ENCODE assay signal across 8 mouse cellular contexts in the genomic region with DNA sequence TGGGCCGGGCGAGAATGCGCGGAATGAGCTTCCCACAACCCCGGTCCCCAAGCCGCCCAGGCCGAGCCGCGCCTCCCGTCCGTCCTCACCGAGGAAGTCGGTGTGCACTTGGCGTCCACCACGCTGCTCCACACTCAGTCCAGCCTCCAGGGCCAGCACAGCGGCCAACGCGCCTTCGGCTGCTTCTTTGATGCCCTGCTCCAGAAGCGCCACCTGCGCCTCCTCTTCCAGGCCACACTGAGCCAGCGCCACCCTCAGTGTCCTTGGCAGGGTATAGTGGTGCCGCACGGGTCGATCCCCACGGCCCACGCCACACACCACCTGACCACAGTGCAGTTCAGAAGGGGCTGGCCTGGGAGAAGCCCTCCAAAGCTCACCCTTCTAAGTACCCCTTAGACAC. TPM values are rescaled to one million over a fixed set of nuclear protein-coding genes. Genes with fewer than 3 reads are reported as not detected.
DNase-seq lines count a peak whose midpoint lies in the region; ATAC-seq lines count a peak whose summit lies in the region.

No protein-coding gene starts in this region.

- WGBS in intestine, embryonic 16.5 days, result 2% methylated on average over 27 of the region's 27 CpGs
- 5% methylated on average over 27 of the region's 27 CpGs for whole genome bisulfite sequencing in neural tube, embryonic 14.5 days

- H3K4me3 ChIP-seq in megakaryocyte, embryonic 14.5 days (replicated peaks), result peak overlapping the region; percentile 96
- peak overlapping the region; percentile 54 for H3K4me3 ChIP-seq in intestine, embryonic 16.5 days (ENCODE audit: low read length)
- H3K4me3 ChIP-seq in neural tube, embryonic 14.5 days (ENCODE audit: low read depth, low read length), result peak overlapping the region; percentile 39

- H3K9ac ChIP-seq in intestine, embryonic 16.5 days (ENCODE audit: low read depth, low read length), result peak overlapping the region; percentile 82
- peak overlapping the region; percentile 76 for H3K9ac ChIP-seq in neural tube, embryonic 14.5 days (replicated peaks; ENCODE audit: low read depth, low read length)

- ATAC-seq in cerebellum, adult (ENCODE audit: insufficient number of reproducible peaks, low FRiP score, low TSS enrichment), result peak; percentile 34; the same call in 1 of the 2 replicates
- no peak; the same call in 1 of the 2 replicates for ATAC-seq in megakaryocyte, adult 5-6 weeks (ENCODE audit: poor library complexity, severe bottlenecking)
- peak; percentile 68 for ATAC-seq in intestine, embryonic 16.5 days
- ATAC-seq in neural tube, embryonic 14.5 days (ENCODE audit: low read depth), result peak; percentile 48

- no peak for DNase-seq in cerebellum, adult 11 months
- DNase-seq in embryo, embryonic 10.5 days (ENCODE audit: low spot score), result no peak
- no peak for DNase-seq in yolk sac, embryonic 10.5 days (ENCODE audit: low spot score)

- H3K4me2 ChIP-seq in intestine, embryonic 16.5 days (ENCODE audit: low read depth, low read length), result peak overlapping the region; percentile 65
- H3K4me2 ChIP-seq in neural tube, embryonic 14.5 days (ENCODE audit: low read depth, low read length), result peak overlapping the region; percentile 82

- no peaks in the 10 kb centered on the region for H3K36me3 ChIP-seq in megakaryocyte, embryonic 14.5 days (replicated peaks; ENCODE audit: low read length)
- H3K36me3 ChIP-seq in intestine, embryonic 16.5 days (ENCODE audit: control insufficient read depth, insufficient read depth, low read length), result no peaks in the 10 kb centered on the region
- no peaks in the 10 kb centered on the region for H3K36me3 ChIP-seq in neural tube, embryonic 14.5 days (ENCODE audit: control insufficient read depth, insufficient read depth, low read length)

- H3K9me3 ChIP-seq in megakaryocyte, embryonic 14.5 days, result no peaks in the 10 kb centered on the region
- no peaks in the 10 kb centered on the region for H3K9me3 ChIP-seq in intestine, embryonic 16.5 days (ENCODE audit: control insufficient read depth, low read length)
- no peaks in the 10 kb centered on the region for H3K9me3 ChIP-seq in neural tube, embryonic 14.5 days (ENCODE audit: control insufficient read depth, low read length)

- H3K27me3 ChIP-seq in megakaryocyte, embryonic 14.5 days (replicated peaks), result no peaks in the 10 kb centered on the region
- no peaks in the 10 kb centered on the region for H3K27me3 ChIP-seq in intestine, embryonic 16.5 days (replicated peaks; ENCODE audit: control insufficient read depth, insufficient read depth, low read length)
- no peaks in the 10 kb centered on the region for H3K27me3 ChIP-seq in neural tube, embryonic 14.5 days (ENCODE audit: control insufficient read depth, insufficient read depth, low read length)

- peaks cover 80% of the 10 kb centered on the region for H3K4me1 ChIP-seq in megakaryocyte, embryonic 14.5 days
- H3K4me1 ChIP-seq in intestine, embryonic 16.5 days (ENCODE audit: control insufficient read depth, insufficient read depth, low read length), result peaks cover 9% of the 10 kb centered on the region
- peaks cover 6% of the 10 kb centered on the region; the same call in 1 of the 2 replicates for H3K4me1 ChIP-seq in neural tube, embryonic 14.5 days (ENCODE audit: control insufficient read depth, insufficient read depth, low read length)

- H3K27ac ChIP-seq in intestine, embryonic 16.5 days (ENCODE audit: low read length), result peak overlapping the region; percentile 83
- H3K27ac ChIP-seq in neural tube, embryonic 14.5 days (ENCODE audit: low read depth, low read length), result peak overlapping the region; percentile 93

RNA-seq across cellular contexts. Expression of gene Carns1, which starts 5.5 kb away (rescaled TPM):
- 1.3 and 5.6 TPM in 2 replicates for polyA plus RNA-seq in megakaryocyte, embryonic 14.5 days (2012; ENCODE audit: insufficient read depth, low replicate concordance)
- 3.9 and 4.7 TPM in 2 replicates for total RNA-seq in megakaryocyte, adult 5-6 weeks (2015)
- 1.3 and 2.0 TPM in 2 replicates for total RNA-seq in megakaryocyte, adult 5-6 weeks (2017)
- polyA plus RNA-seq in intestine, embryonic 16.5 days (2015; fragmentation: Nextera tagmentation; extraction: Ambion mirVana), result 1.3 and 1.4 TPM in 2 replicates
- 3.0 and 6.1 TPM in 2 replicates for polyA plus RNA-seq in neural tube, embryonic 14.5 days (2014; fragmentation: Nextera tagmentation; extraction: Ambion mirVana)

RNA-seq across cellular contexts. Expression of gene Rps6kb2, which starts 6.7 kb away (rescaled TPM):
- polyA plus RNA-seq in megakaryocyte, embryonic 14.5 days (2012; ENCODE audit: insufficient read depth, low replicate concordance), result 108 and 492 TPM in 2 replicates
- total RNA-seq in megakaryocyte, adult 5-6 weeks (2015), result 21.0 and 26.7 TPM in 2 replicates
- 21.0 and 25.0 TPM in 2 replicates for total RNA-seq in megakaryocyte, adult 5-6 weeks (2017)
- 43.9 and 49.7 TPM in 2 replicates for polyA plus RNA-seq in intestine, embryonic 16.5 days (2015; fragmentation: Nextera tagmentation; extraction: Ambion mirVana)
- 40.9 and 45.1 TPM in 2 replicates for polyA plus RNA-seq in neural tube, embryonic 14.5 days (2014; fragmentation: Nextera tagmentation; extraction: Ambion mirVana)

RNA-seq across cellular contexts. Expression of gene Ptprcap, which starts 16.4 kb away (rescaled TPM):
- 777 and 793 TPM in 2 replicates for polyA plus RNA-seq in megakaryocyte, embryonic 14.5 days (2012; ENCODE audit: insufficient read depth, low replicate concordance)
- 30.5 and 42.1 TPM in 2 replicates for total RNA-seq in megakaryocyte, adult 5-6 weeks (2015)
- total RNA-seq in megakaryocyte, adult 5-6 weeks (2017), result 43.9 and 44.8 TPM in 2 replicates
- polyA plus RNA-seq in intestine, embryonic 16.5 days (2015; fragmentation: Nextera tagmentation; extraction: Ambion mirVana), result 5.8 and 6.7 TPM in 2 replicates
- 0.51 and 1.0 TPM in 2 replicates for polyA plus RNA-seq in neural tube, embryonic 14.5 days (2014; fragmentation: Nextera tagmentation; extraction: Ambion mirVana)

RNA-seq across cellular contexts. Expression of gene Tbc1d10c, which starts 21.3 kb away (rescaled TPM):
- 24.1 and 31.5 TPM in 2 replicates for polyA plus RNA-seq in megakaryocyte, embryonic 14.5 days (2012; ENCODE audit: insufficient read depth, low replicate concordance)
- 52.8 and 59.9 TPM in 2 replicates for total RNA-seq in megakaryocyte, adult 5-6 weeks (2015)
- total RNA-seq in megakaryocyte, adult 5-6 weeks (2017), result 21.5 and 33.5 TPM in 2 replicates
- 3.6 and 4.0 TPM in 2 replicates for polyA plus RNA-seq in intestine, embryonic 16.5 days (2015; fragmentation: Nextera tagmentation; extraction: Ambion mirVana)
- polyA plus RNA-seq in neural tube, embryonic 14.5 days (2014; fragmentation: Nextera tagmentation; extraction: Ambion mirVana), result 0.79 and 1.1 TPM in 2 replicates

RNA-seq across cellular contexts. Expression of gene Coro1b, which starts 21.4 kb away (rescaled TPM):
- polyA plus RNA-seq in megakaryocyte, embryonic 14.5 days (2012; ENCODE audit: insufficient read depth, low replicate concordance), result 110 and 364 TPM in 2 replicates
- 279 and 345 TPM in 2 replicates for total RNA-seq in megakaryocyte, adult 5-6 weeks (2015)
- total RNA-seq in megakaryocyte, adult 5-6 weeks (2017), result 142 and 161 TPM in 2 replicates
- polyA plus RNA-seq in intestine, embryonic 16.5 days (2015; fragmentation: Nextera tagmentation; extraction: Ambion mirVana), result 264 and 288 TPM in 2 replicates
- polyA plus RNA-seq in neural tube, embryonic 14.5 days (2014; fragmentation: Nextera tagmentation; extraction: Ambion mirVana), result 86.9 and 105 TPM in 2 replicates

Comparison
In these comparisons a context has a peak if more than half of its experiments do, and no peak if none do; other contexts are left out.
1. H3K4me3 ChIP-seq: peak in every context shown above with its lines; median percentile 96 in megakaryocyte, embryonic 14.5 days; 54 in intestine, embryonic 16.5 days; 39 in neural tube, embryonic 14.5 days.
2. RNA of gene Ptprcap, which starts 16.4 kb away (polyA plus RNA-seq): 777 to 793 TPM in megakaryocyte, embryonic 14.5 days; 5.8 to 6.7 TPM in intestine, embryonic 16.5 days and 0.51 to 1.0 TPM in neural tube, embryonic 14.5 days; every median in the first group is over 100 times any median in the second.